Mouse (Mus musculus): ENCODE results near the gene Bola1. TPM values are rescaled to one million over a fixed set of nuclear protein-coding genes. Genes with fewer than 3 reads are reported as not detected.
"Not testable (repeated sequence)": the region's sequence is repeated elsewhere in the genome, so short reads cannot be mapped to it uniquely, and the experiment has no call there.

Bola1 gene
- polyA plus RNA-seq, 1 experiment from 2014 or later: 43.5 TPM

GRCm38 (mm10) chr3:96239949-96240798 lies 20.7 kb upstream of the Bola1 start, which contains the start of gene Hist2h2aa2:
Hist2h2aa2 (minus strand) TSS chr3:96240276.
- Histone ChIP-seq H3K27ac (ENCODE audit: low read length) (peak within 1 kb of the TSS; percentile 87), H3K4me1 (ENCODE audit: control insufficient read depth, insufficient read depth, low read length) (peaks cover 22% of the 10 kb centered on the region), H3K4me2 (ENCODE audit: low read depth, low read length) (peak within 1 kb of the TSS; percentile 57), H3K4me3 (ENCODE audit: low read length) (peak within 1 kb of the TSS; percentile 40), H3K9ac (ENCODE audit: low read length) (peak within 1 kb of the TSS; percentile 71)
- H3K27me3 ChIP-seq (ENCODE audit: control insufficient read depth, insufficient read depth, low read length); H3K9me3 ChIP-seq (replicated peaks; ENCODE audit: control insufficient read depth, low read length); H3K36me3 ChIP-seq (ENCODE audit: control insufficient read depth, insufficient read depth): not testable (repeated sequence)
- peak; percentile 76 for ATAC-seq (replicated peaks; ENCODE audit: extremely low read depth, insufficient read depth, low FRiP score)
- 4% methylated on average over 31 of the region's 85 CpGs for WGBS

GRCm38 (mm10) chr3:96238954-96239793 lies 19.7 kb upstream of the Bola1 start, which contains the start of gene Hist2h3c2:
Hist2h3c2 (minus strand) TSS chr3:96239127.
- H3K9me3 ChIP-seq (replicated peaks; ENCODE audit: control insufficient read depth, low read length); H3K27me3 ChIP-seq (ENCODE audit: control insufficient read depth, insufficient read depth, low read length); H3K36me3 ChIP-seq (ENCODE audit: control insufficient read depth, insufficient read depth): not testable (repeated sequence)
- Histone ChIP-seq H3K4me1 (ENCODE audit: control insufficient read depth, insufficient read depth, low read length) (peaks cover 17% of the 10 kb centered on the region), H3K4me2 (ENCODE audit: low read depth, low read length) (peak within 1 kb of the TSS; percentile 64), H3K9ac (ENCODE audit: low read length) (peak within 1 kb of the TSS; percentile 71), H3K27ac (ENCODE audit: low read length) (peak within 1 kb of the TSS; percentile 77), H3K4me3 (ENCODE audit: low read length) (peak within 1 kb of the TSS; percentile 56)
- ATAC-seq (replicated peaks; ENCODE audit: extremely low read depth, insufficient read depth, low FRiP score): peak; percentile 90
- 0% methylated on average over 10 of the region's 68 CpGs for WGBS

- under 1% methylated on average over 12 of the region's 12 CpGs for WGBS
- no peaks in the 10 kb centered on the region for H3K9me3 ChIP-seq (replicated peaks; ENCODE audit: control insufficient read depth, low read length)
- peak overlapping the region; percentile 56 for H3K4me3 ChIP-seq (ENCODE audit: low read length)
These were observed 18.5 kb upstream of the Bola1 start for GRCm38 (mm10) chr3:96237904-96238511.

GRCm38 (mm10) chr3:96237335-96237903 lies 17.9 kb upstream of the Bola1 start:
- H3K27me3 ChIP-seq (ENCODE audit: control insufficient read depth, insufficient read depth, low read length): no peaks in the 10 kb centered on the region
- no peak for ATAC-seq (replicated peaks; ENCODE audit: extremely low read depth, insufficient read depth, low FRiP score)
- H3K4me1 ChIP-seq (ENCODE audit: control insufficient read depth, insufficient read depth, low read length): peaks cover 10% of the 10 kb centered on the region
- WGBS: 28% methylated on average over 7 of the region's 7 CpGs
- H3K4me3 ChIP-seq (ENCODE audit: low read length): peak overlapping the region; percentile 56
- peak overlapping the region; percentile 71 for H3K9ac ChIP-seq (ENCODE audit: low read length)
- H3K4me2 ChIP-seq (ENCODE audit: low read depth, low read length): peak overlapping the region; percentile 64
- peak overlapping the region; percentile 25; the same call in 1 of the 2 replicates for H3K27ac ChIP-seq (ENCODE audit: low read length)
- no peaks in the 10 kb centered on the region for H3K36me3 ChIP-seq (ENCODE audit: control insufficient read depth, insufficient read depth)
- no peaks in the 10 kb centered on the region for H3K9me3 ChIP-seq (replicated peaks; ENCODE audit: control insufficient read depth, low read length)

More at GRCm38 (mm10) chr3:96237904-96238511, 18.5 kb upstream of the Bola1 start:
- Histone ChIP-seq H3K4me2 (ENCODE audit: low read depth, low read length) (peak overlapping the region; percentile 64), H3K4me1 (ENCODE audit: control insufficient read depth, insufficient read depth, low read length) (peaks cover 10% of the 10 kb centered on the region), H3K27me3 (ENCODE audit: control insufficient read depth, insufficient read depth, low read length) (no peaks in the 10 kb centered on the region), H3K36me3 (ENCODE audit: control insufficient read depth, insufficient read depth) (no peaks in the 10 kb centered on the region), H3K9ac (ENCODE audit: low read length) (peak overlapping the region; percentile 71), H3K27ac (ENCODE audit: low read length) (peak overlapping the region; percentile 63)
- no peak for ATAC-seq (replicated peaks; ENCODE audit: extremely low read depth, insufficient read depth, low FRiP score)

- Histone ChIP-seq H3K4me3 (ENCODE audit: low read length) (peak overlapping the region; percentile 56), H3K4me1 (ENCODE audit: control insufficient read depth, insufficient read depth, low read length) (peaks cover 10% of the 10 kb centered on the region), H3K9ac (ENCODE audit: low read length) (peak overlapping the region; percentile 71), H3K27ac (ENCODE audit: low read length) (no peak overlapping the region), H3K4me2 (ENCODE audit: low read depth, low read length) (peak overlapping the region; percentile 64), H3K27me3 (ENCODE audit: control insufficient read depth, insufficient read depth, low read length) (no peaks in the 10 kb centered on the region), H3K36me3 (ENCODE audit: control insufficient read depth, insufficient read depth) (no peaks in the 10 kb centered on the region), H3K9me3 (replicated peaks; ENCODE audit: control insufficient read depth, low read length) (no peaks in the 10 kb centered on the region)
- WGBS: 78% methylated on average over 4 of the region's 4 CpGs
- no peak for ATAC-seq (replicated peaks; ENCODE audit: extremely low read depth, insufficient read depth, low FRiP score)
These were observed 17.4 kb upstream of the Bola1 start for GRCm38 (mm10) chr3:96236834-96237334.

GRCm38 (mm10) chr3:96235836-96236235 lies 16.3 kb upstream of the Bola1 start:
- no peaks in the 10 kb centered on the region for H3K9me3 ChIP-seq (replicated peaks; ENCODE audit: control insufficient read depth, low read length)
- no peak for ATAC-seq (replicated peaks; ENCODE audit: extremely low read depth, insufficient read depth, low FRiP score)
- WGBS: 47% methylated on average over 3 of the region's 3 CpGs
- peaks cover 9% of the 10 kb centered on the region for H3K4me1 ChIP-seq (ENCODE audit: control insufficient read depth, insufficient read depth, low read length)
- H3K36me3 ChIP-seq (ENCODE audit: control insufficient read depth, insufficient read depth): no peaks in the 10 kb centered on the region
- H3K9ac ChIP-seq (ENCODE audit: low read length): no peak overlapping the region
- no peaks in the 10 kb centered on the region for H3K27me3 ChIP-seq (ENCODE audit: control insufficient read depth, insufficient read depth, low read length)
- H3K27ac ChIP-seq (ENCODE audit: low read length): no peak overlapping the region
- no peak overlapping the region for H3K4me2 ChIP-seq (ENCODE audit: low read depth, low read length)
- H3K4me3 ChIP-seq (ENCODE audit: low read length): no peak overlapping the region

GRCm38 (mm10) chr3:96234914-96235313 lies 15.4 kb upstream of the Bola1 start:
- H3K9me3 ChIP-seq (replicated peaks; ENCODE audit: control insufficient read depth, low read length): no peaks in the 10 kb centered on the region
- no peak for ATAC-seq (replicated peaks; ENCODE audit: extremely low read depth, insufficient read depth, low FRiP score)
- no peak overlapping the region for H3K27ac ChIP-seq (ENCODE audit: low read length)
- H3K27me3 ChIP-seq (ENCODE audit: control insufficient read depth, insufficient read depth, low read length): no peaks in the 10 kb centered on the region
- no peak overlapping the region for H3K4me3 ChIP-seq (ENCODE audit: low read length)
- H3K36me3 ChIP-seq (ENCODE audit: control insufficient read depth, insufficient read depth): no peaks in the 10 kb centered on the region
- H3K9ac ChIP-seq (ENCODE audit: low read length): no peak overlapping the region
- H3K4me1 ChIP-seq (ENCODE audit: control insufficient read depth, insufficient read depth, low read length): peaks cover 7% of the 10 kb centered on the region
- H3K4me2 ChIP-seq (ENCODE audit: low read depth, low read length): no peak overlapping the region
- 89% methylated on average over 2 of the region's 2 CpGs for WGBS

GRCm38 (mm10) chr3:96231758-96232120 lies 12.2 kb upstream of the Bola1 start:
- no peak for ATAC-seq (replicated peaks; ENCODE audit: extremely low read depth, insufficient read depth, low FRiP score)
- Histone ChIP-seq H3K27ac (ENCODE audit: low read length) (no peak overlapping the region), H3K4me3 (ENCODE audit: low read length) (no peak overlapping the region), H3K4me2 (ENCODE audit: low read depth, low read length) (no peak overlapping the region), H3K4me1 (ENCODE audit: control insufficient read depth, insufficient read depth, low read length) (no peaks in the 10 kb centered on the region), H3K9me3 (replicated peaks; ENCODE audit: control insufficient read depth, low read length) (no peaks in the 10 kb centered on the region), H3K36me3 (ENCODE audit: control insufficient read depth, insufficient read depth) (no peaks in the 10 kb centered on the region), H3K9ac (ENCODE audit: low read length) (no peak overlapping the region), H3K27me3 (ENCODE audit: control insufficient read depth, insufficient read depth, low read length) (no peaks in the 10 kb centered on the region)
- WGBS: 41% methylated on average over 2 of the region's 2 CpGs
